Comparison of ENCODE assay signal across 43 mouse cellular contexts in the genomic region with DNA sequence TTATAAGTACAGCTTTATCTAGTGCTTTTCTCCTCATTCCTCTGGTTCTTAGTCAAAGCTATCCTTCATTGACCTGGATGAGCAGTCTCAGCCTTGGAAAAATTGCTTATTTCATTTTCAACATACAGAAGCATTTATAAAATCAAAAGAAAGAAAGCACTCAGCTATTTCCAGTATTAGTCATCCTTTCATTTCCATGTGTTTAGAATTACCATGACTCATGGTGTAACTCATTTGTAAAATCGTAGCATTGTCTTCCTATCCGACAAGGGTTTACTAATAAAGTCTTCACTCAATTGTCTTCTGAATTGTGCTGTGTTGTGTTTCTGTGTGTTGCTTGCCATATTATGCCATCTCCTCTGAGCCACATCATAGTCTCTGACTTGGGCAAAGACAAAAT. TPM values are rescaled to one million over a fixed set of nuclear protein-coding genes. Genes with fewer than 3 reads are reported as not detected.
"Had no signal": no experiment of that assay in that cellular context is flagged by ENCODE, and none has a peak within 500 bp of the region (broad histone marks: within the 10 kb centered on the region; RNA-seq: fewer than 3 reads in every experiment).

No protein-coding gene starts in this region.

- DNase-seq: gastrocnemius, postnatal 10 days; gastrocnemius, postnatal 25 days; heart, adult 11 months; heart, adult 2 months; heart, postnatal 4 days; kidney, adult 11 months; kidney, adult 2 months; kidney, adult 9 months; kidney, postnatal 14 days; kidney, postnatal 36 days; layer of hippocampus, adult 9-11 months; layer of hippocampus, postnatal 36 days; left cerebral cortex, postnatal 4 days; lung, adult 18-20 months had no signal

- H3K36me3 ChIP-seq: heart, embryonic 13.5 days; heart, embryonic 15.5 days; hindbrain, embryonic 10.5 days; hindbrain, embryonic 12.5 days; intestine, embryonic 15.5 days; kidney, embryonic 15.5 days; limb, embryonic 13.5 days; limb, embryonic 15.5 days; liver, embryonic 12.5 days had no signal

- H3K27me3 ChIP-seq: heart, embryonic 13.5 days; heart, embryonic 15.5 days; hindbrain, embryonic 12.5 days; intestine, embryonic 15.5 days; kidney, embryonic 15.5 days; limb, embryonic 13.5 days; limb, embryonic 15.5 days; liver, embryonic 12.5 days had no signal

- H3K4me3 ChIP-seq: heart, adult 2 months; heart, embryonic 13.5 days; heart, embryonic 15.5 days; hindbrain, embryonic 10.5 days; hindbrain, embryonic 12.5 days; intestine, embryonic 15.5 days; kidney, embryonic 15.5 days; limb, embryonic 13.5 days; limb, embryonic 15.5 days; liver, embryonic 12.5 days had no signal

RNA-seq across cellular contexts. Expression of gene Gm11568, which starts 1.0 kb away (rescaled TPM):
- total RNA-seq: gastrocnemius, postnatal 10 days; gastrocnemius, postnatal 25 days; heart, adult 2 months; heart, postnatal 25 days; heart, postnatal 4 days; layer of hippocampus, adult 18-20 months; layer of hippocampus, adult 8-10 months; layer of hippocampus, postnatal 14 days; layer of hippocampus, postnatal 36 days; left cerebral cortex, adult 18-20 months; left cerebral cortex, adult 8-10 months; left cerebral cortex, postnatal 10 days; left cerebral cortex, postnatal 25 days; left cerebral cortex, postnatal 4 days; liver, adult 2 months had no signal
- polyA plus RNA-seq: gonadal fat pad, adult 2 months; heart, adult 2 months; heart, embryonic 11.5 days; heart, embryonic 13.5 days; heart, embryonic 15.5 days; heart, postnatal 0 days; hindbrain, embryonic 10.5 days; hindbrain, embryonic 12.5 days; hindbrain, embryonic 14.5 days; hindbrain, embryonic 16.5 days; inflammation-experienced regulatory T-cells, adult 6 months; intestine, embryonic 15.5 days; kidney, adult 2 months; kidney, embryonic 15.5 days; kidney, postnatal 0 days; large intestine, adult 2 months; limb, embryonic 11.5 days; limb, embryonic 13.5 days; limb, embryonic 15.5 days; liver, adult 2 months; liver, embryonic 12.5 days; liver, embryonic 14.5 days; liver, embryonic 16.5 days had no signal

RNA-seq across cellular contexts. Expression of gene Gm11559, which starts 5.5 kb away (rescaled TPM):
- total RNA-seq: gastrocnemius, postnatal 10 days; gastrocnemius, postnatal 25 days; heart, adult 2 months; heart, postnatal 25 days; heart, postnatal 4 days; layer of hippocampus, adult 18-20 months; layer of hippocampus, adult 8-10 months; layer of hippocampus, postnatal 14 days; layer of hippocampus, postnatal 36 days; left cerebral cortex, adult 18-20 months; left cerebral cortex, adult 8-10 months; left cerebral cortex, postnatal 10 days; left cerebral cortex, postnatal 25 days; left cerebral cortex, postnatal 4 days; liver, adult 2 months had no signal
- polyA plus RNA-seq: gonadal fat pad, adult 2 months; heart, adult 2 months; heart, embryonic 11.5 days; heart, embryonic 13.5 days; heart, embryonic 15.5 days; heart, postnatal 0 days; hindbrain, embryonic 10.5 days; hindbrain, embryonic 12.5 days; hindbrain, embryonic 14.5 days; hindbrain, embryonic 16.5 days; inflammation-experienced regulatory T-cells, adult 6 months; intestine, embryonic 15.5 days; kidney, adult 2 months; kidney, embryonic 15.5 days; kidney, postnatal 0 days; large intestine, adult 2 months; limb, embryonic 11.5 days; limb, embryonic 13.5 days; limb, embryonic 15.5 days; liver, adult 2 months; liver, embryonic 12.5 days; liver, embryonic 14.5 days; liver, embryonic 16.5 days had no signal

RNA-seq across cellular contexts. Expression of gene Krtap4-16, which starts 7.4 kb away (rescaled TPM):
- total RNA-seq: gastrocnemius, postnatal 10 days; gastrocnemius, postnatal 25 days; heart, adult 2 months; heart, postnatal 25 days; heart, postnatal 4 days; layer of hippocampus, adult 18-20 months; layer of hippocampus, adult 8-10 months; layer of hippocampus, postnatal 14 days; layer of hippocampus, postnatal 36 days; left cerebral cortex, adult 18-20 months; left cerebral cortex, adult 8-10 months; left cerebral cortex, postnatal 10 days; left cerebral cortex, postnatal 25 days; left cerebral cortex, postnatal 4 days; liver, adult 2 months had no signal
- polyA plus RNA-seq: gonadal fat pad, adult 2 months; heart, adult 2 months; heart, embryonic 11.5 days; heart, embryonic 13.5 days; heart, embryonic 15.5 days; heart, postnatal 0 days; hindbrain, embryonic 10.5 days; hindbrain, embryonic 12.5 days; hindbrain, embryonic 14.5 days; hindbrain, embryonic 16.5 days; inflammation-experienced regulatory T-cells, adult 6 months; intestine, embryonic 15.5 days; kidney, adult 2 months; kidney, embryonic 15.5 days; kidney, postnatal 0 days; limb, embryonic 11.5 days; limb, embryonic 13.5 days; limb, embryonic 15.5 days; liver, adult 2 months; liver, embryonic 12.5 days; liver, embryonic 14.5 days; liver, embryonic 16.5 days had no signal

RNA-seq across cellular contexts. Expression of gene Krtap9-1, which starts 14.4 kb away (rescaled TPM):
- total RNA-seq: gastrocnemius, postnatal 10 days; gastrocnemius, postnatal 25 days; heart, adult 2 months; heart, postnatal 25 days; heart, postnatal 4 days; layer of hippocampus, adult 18-20 months; layer of hippocampus, adult 8-10 months; layer of hippocampus, postnatal 14 days; layer of hippocampus, postnatal 36 days; left cerebral cortex, adult 18-20 months; left cerebral cortex, adult 8-10 months; left cerebral cortex, postnatal 10 days; left cerebral cortex, postnatal 25 days; left cerebral cortex, postnatal 4 days; liver, adult 2 months had no signal
- polyA plus RNA-seq: gonadal fat pad, adult 2 months; heart, adult 2 months; heart, embryonic 11.5 days; heart, embryonic 13.5 days; heart, embryonic 15.5 days; heart, postnatal 0 days; hindbrain, embryonic 10.5 days; hindbrain, embryonic 12.5 days; hindbrain, embryonic 14.5 days; hindbrain, embryonic 16.5 days; inflammation-experienced regulatory T-cells, adult 6 months; intestine, embryonic 15.5 days; kidney, adult 2 months; kidney, embryonic 15.5 days; kidney, postnatal 0 days; large intestine, adult 2 months; limb, embryonic 11.5 days; limb, embryonic 13.5 days; limb, embryonic 15.5 days; liver, adult 2 months; liver, embryonic 12.5 days; liver, embryonic 14.5 days; liver, embryonic 16.5 days had no signal

RNA-seq across cellular contexts. Expression of gene Gm11567, which starts 20.2 kb away (rescaled TPM):
- total RNA-seq: gastrocnemius, postnatal 10 days; gastrocnemius, postnatal 25 days; heart, adult 2 months; heart, postnatal 25 days; heart, postnatal 4 days; layer of hippocampus, adult 18-20 months; layer of hippocampus, adult 8-10 months; layer of hippocampus, postnatal 14 days; layer of hippocampus, postnatal 36 days; left cerebral cortex, adult 18-20 months; left cerebral cortex, adult 8-10 months; left cerebral cortex, postnatal 10 days; left cerebral cortex, postnatal 25 days; left cerebral cortex, postnatal 4 days had no signal
- polyA plus RNA-seq: gonadal fat pad, adult 2 months; heart, adult 2 months; heart, embryonic 11.5 days; heart, embryonic 13.5 days; heart, embryonic 15.5 days; heart, postnatal 0 days; hindbrain, embryonic 10.5 days; hindbrain, embryonic 12.5 days; hindbrain, embryonic 14.5 days; hindbrain, embryonic 16.5 days; inflammation-experienced regulatory T-cells, adult 6 months; intestine, embryonic 15.5 days; kidney, adult 2 months; kidney, embryonic 15.5 days; kidney, postnatal 0 days; large intestine, adult 2 months; limb, embryonic 11.5 days; limb, embryonic 13.5 days; limb, embryonic 15.5 days; liver, adult 2 months; liver, embryonic 12.5 days; liver, embryonic 14.5 days; liver, embryonic 16.5 days had no signal
